Mouse (Mus musculus) cerebellum, adult 2 months (tissue): ENCODE measurements around the gene Rasl11b.

Experiments
- CTCF ChIP-seq: fragments of 200-500 bp; IDR thresholded peaks from 2 replicates; pipeline ENCODE4 v1.5.1; 2011; ENCODE audit warnings: low read depth, mild to moderate bottlenecking, control low read depth, low read length, moderate library complexity, borderline replicate concordance; ENCODE audit not compliant: insufficient read depth
- POLR2A ChIP-seq: fragments of 200-500 bp; IDR thresholded peaks from 2 replicates; pipeline ENCODE4 v1.6.1; 2011; ENCODE audit warnings: low read length, control low read depth, borderline replicate concordance; ENCODE audit not compliant: insufficient read depth

DNA sequence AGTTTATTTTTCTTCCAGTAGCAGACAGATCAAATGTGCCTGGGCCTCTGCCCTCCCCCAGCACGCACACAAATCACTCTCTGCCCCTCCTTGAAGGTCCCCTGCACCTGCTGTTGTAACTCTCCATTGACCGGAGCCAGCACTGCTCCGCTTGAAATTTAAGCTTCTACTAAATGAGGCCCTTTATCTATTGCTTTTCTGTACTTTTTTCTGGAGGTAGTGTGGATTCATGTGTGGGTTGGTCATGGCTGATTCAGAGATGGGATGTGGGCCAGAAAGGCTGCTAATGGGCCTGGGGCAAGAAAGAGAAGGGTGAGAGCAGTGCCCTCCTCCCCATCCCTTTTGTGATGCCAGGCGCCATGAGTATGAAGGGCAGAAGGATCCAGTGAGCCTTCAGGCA is 51.4 kb downstream of the Rasl11b start:
- TF ChIP-seq CTCF (no peak), POLR2A (no peak)
